Mouse (Mus musculus) thymus, adult 2 months (tissue): ENCODE measurements around the gene Man2a2. TPM values are rescaled to one million over a fixed set of nuclear protein-coding genes. Genes with fewer than 3 reads are reported as not detected.

Experiments
- DNase-seq: peaks from one replicate; pipeline ENCODE4 v3.0.0; 2021
- H3K27ac ChIP-seq: fragments of 200-500 bp; 2 replicates; pipeline ENCODE4 v1.5.1; 2012; ENCODE audit warnings: low read length, control low read depth; ENCODE audit not compliant: control insufficient read depth, insufficient read depth
- H3K27me3 ChIP-seq: fragments of 200-500 bp; 2 replicates; pipeline ENCODE4 v1.6.1; 2012; ENCODE audit warnings: mild to moderate bottlenecking, low read length, moderate library complexity, mixed read lengths; ENCODE audit not compliant: control insufficient read depth, insufficient read depth
- H3K36me3 ChIP-seq: fragments of 200-500 bp; 2 replicates; pipeline ENCODE4 v1.6.1; 2012; ENCODE audit warnings: mild to moderate bottlenecking, low read length, moderate library complexity; ENCODE audit not compliant: control insufficient read depth, insufficient read depth
- H3K4me1 ChIP-seq: fragments of 200-500 bp; replicated peaks from 2 replicates; pipeline ENCODE4 v1.6.1; 2012; ENCODE audit warnings: low read length; ENCODE audit not compliant: control insufficient read depth, insufficient read depth
- H3K4me3 ChIP-seq: fragments of 200-500 bp; 2 replicates; pipeline ENCODE4 v1.5.1; 2012; ENCODE audit warnings: mild to moderate bottlenecking, low read length, control low read depth, moderate library complexity; ENCODE audit not compliant: control insufficient read depth, insufficient read depth
- CTCF ChIP-seq: fragments of 200-500 bp; IDR thresholded peaks from 2 replicates; pipeline ENCODE4 v1.5.1; 2012; ENCODE audit warnings: mild to moderate bottlenecking, control low read depth, low read length, moderate library complexity, borderline replicate concordance; ENCODE audit not compliant: control insufficient read depth, poor library complexity, insufficient read depth; ENCODE audit errors: extremely low read depth
- POLR2A ChIP-seq: fragments of 200-500 bp; IDR thresholded peaks from 2 replicates; pipeline ENCODE4 v1.6.1; 2012; ENCODE audit warnings: mild to moderate bottlenecking, low read length, control low read depth, moderate library complexity; ENCODE audit not compliant: control insufficient read depth, poor library complexity, insufficient read depth; ENCODE audit errors: extremely low read depth
- WGBS: fragments of 180-500 bp; shearing (Covaris S2); methylation state at CpG from one replicate; pipeline ENCODE4 v1.1.7; 2018; 5-methylcytosine and 5-hydroxymethylcytosine counted together
- polyA plus RNA-seq: library from polyadenylated mRNA; depleted of rRNA; stranded (reverse); fragments of >200 nt; gene quantifications from 2 replicates; pipeline ENCODE4 v1.2.3, GENCODE M21; 2012; rRNA removed

Man2a2 gene
- polyA plus RNA-seq, 1 experiment: 188 TPM

DNA sequence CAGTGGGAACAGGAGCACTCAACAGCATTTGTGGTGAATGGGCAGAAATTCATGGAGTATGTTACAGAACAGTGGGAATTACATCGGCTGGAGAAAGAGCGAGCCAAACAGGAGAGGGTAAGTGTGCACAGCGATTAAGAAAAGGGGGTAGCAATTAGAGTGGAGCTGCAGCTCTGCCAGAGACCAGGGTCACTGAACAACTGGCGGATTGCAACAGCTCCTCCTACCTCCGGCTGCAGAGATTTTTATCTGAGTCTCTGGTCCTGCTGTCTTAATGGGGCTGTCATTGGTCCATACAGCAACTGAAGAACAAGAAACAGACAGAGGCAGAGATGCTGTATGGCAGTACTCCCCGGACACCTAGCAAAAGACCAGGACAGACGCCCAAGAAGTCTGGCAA lies 60.4 kb downstream of the Man2a2 start:
- no peak for DNase-seq
- TF ChIP-seq POLR2A (no peak), CTCF (no peak)
- Histone ChIP-seq H3K27me3 (no peaks in the 10 kb centered on the region), H3K27ac (no peak overlapping the region), H3K36me3 (peaks cover 88% of the 10 kb centered on the region), H3K4me3 (no peak overlapping the region), H3K4me1 (no peaks in the 10 kb centered on the region)
- WGBS: 95% methylated on average over 7 of the region's 7 CpGs

DNA sequence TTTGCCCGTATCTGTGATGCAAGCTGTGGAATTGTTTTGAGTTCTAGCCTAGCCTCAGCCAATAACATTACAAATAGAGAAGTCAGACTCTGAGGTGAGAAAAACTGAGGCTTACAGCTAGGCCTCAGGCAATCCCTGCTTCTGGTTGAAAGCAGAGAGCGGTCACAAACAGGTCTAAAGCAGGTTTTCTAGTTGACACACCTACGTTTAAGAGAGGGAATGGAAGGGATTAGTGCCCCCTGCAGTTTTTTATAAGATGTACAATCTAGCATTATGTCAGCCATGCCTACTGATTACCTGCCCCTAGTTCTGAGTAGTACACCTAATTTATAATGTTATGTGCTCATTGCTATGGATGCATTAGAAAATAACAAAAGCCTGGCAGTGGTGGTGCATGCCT lies 63.4 kb downstream of the Man2a2 start:
- H3K27me3 ChIP-seq: no peaks in the 10 kb centered on the region
- H3K27ac ChIP-seq: no peak overlapping the region
- H3K4me1 ChIP-seq: no peaks in the 10 kb centered on the region
- no peak for DNase-seq
- WGBS: 80% methylated on average over 3 of the region's 3 CpGs
- TF ChIP-seq CTCF (no peak), POLR2A (no peak)
- no peak overlapping the region for H3K4me3 ChIP-seq
- peaks cover 83% of the 10 kb centered on the region for H3K36me3 ChIP-seq

DNA sequence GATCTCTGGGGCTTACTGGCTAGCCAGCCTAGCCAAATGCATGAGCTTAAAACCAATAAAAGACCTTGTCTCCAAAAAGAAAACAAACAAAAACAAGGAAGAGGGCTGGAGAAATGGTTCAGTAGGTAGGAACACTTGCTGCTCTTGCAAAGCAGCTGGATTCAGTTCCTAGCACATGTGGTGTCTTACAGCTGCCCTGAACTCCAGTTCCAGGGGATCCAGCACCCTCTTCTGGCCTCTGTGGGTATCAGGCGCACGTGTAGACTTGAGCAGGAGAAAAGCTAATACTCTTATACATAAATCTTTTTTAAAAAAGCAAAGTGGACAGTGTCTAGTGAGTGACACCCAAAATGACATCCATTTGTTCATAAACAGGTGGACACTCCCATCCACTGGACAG lies 69.7 kb downstream of the Man2a2 start:
- DNase-seq: no peak
- TF ChIP-seq POLR2A (no peak), CTCF (no peak)
- Histone ChIP-seq H3K36me3 (peaks cover 58% of the 10 kb centered on the region), H3K4me3 (no peak overlapping the region), H3K27ac (no peak overlapping the region), H3K4me1 (no peaks in the 10 kb centered on the region; the same call in 1 of the 2 replicates), H3K27me3 (no peaks in the 10 kb centered on the region)
- WGBS: 97% methylated on average over 2 of the region's 2 CpGs

DNA sequence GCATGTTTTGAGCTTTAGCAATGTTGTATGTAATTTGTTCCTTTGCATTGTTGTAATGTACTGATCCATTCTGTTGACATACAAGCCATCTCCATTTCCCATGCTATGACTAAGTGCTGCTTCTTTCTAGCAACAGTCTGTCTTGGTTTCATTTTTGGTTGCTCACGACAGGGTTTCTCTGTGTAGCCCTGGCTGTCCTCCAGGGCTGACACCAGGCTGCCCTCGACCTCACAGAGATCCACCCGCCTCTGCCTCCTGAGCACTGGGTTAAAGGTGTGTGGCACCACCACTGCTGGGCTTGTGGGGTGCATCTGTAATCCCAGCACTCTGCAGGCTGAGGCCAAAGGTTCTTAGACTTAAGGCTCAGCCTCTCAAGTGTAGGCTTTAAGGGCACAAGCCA lies 71.6 kb downstream of the Man2a2 start:
- H3K27me3 ChIP-seq: no peaks in the 10 kb centered on the region
- H3K4me3 ChIP-seq: no peak overlapping the region
- TF ChIP-seq POLR2A (no peak), CTCF (no peak)
- peaks cover 41% of the 10 kb centered on the region for H3K36me3 ChIP-seq
- DNase-seq: no peak
- no peaks in the 10 kb centered on the region; the same call in 1 of the 2 replicates for H3K4me1 ChIP-seq
- H3K27ac ChIP-seq: no peak overlapping the region
- WGBS: 62% methylated on average over 3 of the region's 3 CpGs

Other genes with a start within 250 kb of the Man2a2 start
- 37.4 and 44.1 TPM in 2 replicates for gene Sema4b, start 184.5 kb downstream of the Man2a2 start, polyA plus RNA-seq
- gene Cib1, start 138.6 kb downstream of the Man2a2 start, polyA plus RNA-seq: 152 and 192 TPM in 2 replicates
- 5.3 and 5.4 TPM in 2 replicates for gene Gdpgp1, start 138.5 kb downstream of the Man2a2 start, polyA plus RNA-seq
- 0.54 and 0.62 TPM in 2 replicates for gene Ttll13, start 125.0 kb downstream of the Man2a2 start, polyA plus RNA-seq
- 43.2 and 53.8 TPM in 2 replicates for gene Ngrn, start 110.2 kb downstream of the Man2a2 start, polyA plus RNA-seq
- gene Vps33b, start 101.7 kb downstream of the Man2a2 start, polyA plus RNA-seq: 21.9 and 23.3 TPM in 2 replicates
- gene Prc1, start 76.9 kb downstream of the Man2a2 start, polyA plus RNA-seq: 80.6 and 84.4 TPM in 2 replicates
- gene Rccd1, start 46.9 kb downstream of the Man2a2 start, polyA plus RNA-seq: 17.6 and 20.4 TPM in 2 replicates
- gene Unc45a, start 30.4 kb downstream of the Man2a2 start, polyA plus RNA-seq: 97.7 and 105 TPM in 2 replicates
- 22.9 and 24.9 TPM in 2 replicates for gene Hddc3, start 28.3 kb downstream of the Man2a2 start, polyA plus RNA-seq
- gene Fes, start 16.6 kb upstream of the Man2a2 start, polyA plus RNA-seq: 21.6 and 27.3 TPM in 2 replicates
- gene Furin, start 34.1 kb upstream of the Man2a2 start, polyA plus RNA-seq: 56.4 and 62.9 TPM in 2 replicates
- gene Blm, start 163.7 kb upstream of the Man2a2 start, polyA plus RNA-seq: 6.3 and 6.4 TPM in 2 replicates